Mouse (Mus musculus) gastrocnemius, postnatal 36 days (tissue): ENCODE measurements around the gene Rimkla. TPM values are rescaled to one million over a fixed set of nuclear protein-coding genes. Genes with fewer than 3 reads are reported as not detected.
A peak's percentile ranks its signal among the peaks of the same experiment; 100 is the strongest.
"Not testable (repeated sequence)": the region's sequence is repeated elsewhere in the genome, so short reads cannot be mapped to it uniquely, and the experiment has no call there.

Experiments
- DNase-seq, 2 experiments: peaks; one replicate each; pipeline ENCODE4 v3.0.0; 2022
- intact Hi-C: fragments of 180-260 bp; cut with DNase I; formaldehyde crosslinking; loops from one replicate; pipeline ENCODE4 v1.15.1; 2025
- long read RNA-seq, 2 experiments: library from polyadenylated mRNA; stranded (forward); transcript quantifications; one replicate each; pipeline ENCODE4 v2.0.0; 2021
- total RNA-seq, 2 experiments: library from RNA; stranded (reverse); gene quantifications; 2 replicates each; pipeline ENCODE4 v1.2.3; 2021

The Rimkla gene
- not detected for total RNA-seq
- long read RNA-seq, experiment 1 = 0 reads
- long read RNA-seq, experiment 2 = 0 reads

- intact Hi-C loops = loop anchor here (5.0 kb wide), 1 partner anchor 60 kb away; no protein-coding TSS in a partner anchor
- peak; percentile 29 to 47 for DNase-seq
These were observed at the start of gene Rimkla for GRCm38 (mm10) chr4:119492291-119492932. Rimkla (minus strand) TSS chr4:119492628.

- DNase-seq = no peak
- intact Hi-C loops = no loop called here
These were observed 48.1 kb upstream of the Rimkla start for GRCm38 (mm10) chr4:119540533-119540890.

GRCm38 (mm10) chr4:119539836-119540532 is 47.6 kb upstream of the Rimkla start:
- intact Hi-C loops = loop anchor here (5.0 kb wide), 3 partner anchors 118 to 293 kb away; partner anchors contain the start of genes Hivep3, Ppcs and Zmynd12
- DNase-seq = peak; percentile 28 to 37

GRCm38 (mm10) chr4:119539031-119539824 is 46.8 kb upstream of the Rimkla start, which contains the start of gene Frg2f1:
Frg2f1 (minus strand) TSS chr4:119539529.
- DNase-seq = peak; percentile 92 to 95
- intact Hi-C loops = loop anchor here (5.0 kb wide), 3 partner anchors 117 to 292 kb away; partner anchors contain the start of genes Hivep3, Ppcs and Zmynd12

- no peak for DNase-seq
- intact Hi-C loops = loop anchor here (5.0 kb wide), 3 partner anchors 115 to 290 kb away; partner anchors contain the start of genes Hivep3, Ppcs and Zmynd12
These were observed 45.0 kb upstream of the Rimkla start for GRCm38 (mm10) chr4:119537436-119537835.

GRCm38 (mm10) chr4:119536615-119537014 is 44.2 kb upstream of the Rimkla start, which contains the start of gene Foxj3:
Foxj3 (plus strand) TSS chr4:119537004.
- intact Hi-C loops = loop anchor here (5.0 kb wide), 3 partner anchors 114 to 289 kb away; partner anchors contain the start of genes Hivep3, Ppcs and Zmynd12
- not testable (repeated sequence) for DNase-seq

GRCm38 (mm10) chr4:119535103-119535502 is 42.7 kb upstream of the Rimkla start:
- DNase-seq = no peak
- intact Hi-C loops = loop anchor here (5.0 kb wide), 3 partner anchors 113 to 288 kb away; partner anchors contain the start of genes Hivep3, Ppcs and Zmynd12

GRCm38 (mm10) chr4:119531813-119532212 is 39.4 kb upstream of the Rimkla start:
- DNase-seq = no peak
- intact Hi-C loops = loop anchor here (2.0 kb wide), 1 partner anchor 101 kb away; no protein-coding TSS in a partner anchor

- no peak for DNase-seq
These were observed 34.0 kb upstream of the Rimkla start for GRCm38 (mm10) chr4:119526329-119526845.

GRCm38 (mm10) chr4:119524466-119524865 is 32.0 kb upstream of the Rimkla start:
- no peak for DNase-seq
- intact Hi-C loops = no loop called here

More at GRCm38 (mm10) chr4:119526329-119526845, 34.0 kb upstream of the Rimkla start:
- intact Hi-C loops = no loop called here

- DNase-seq = no peak
- intact Hi-C loops = no loop called here
These were observed 31.6 kb upstream of the Rimkla start for GRCm38 (mm10) chr4:119524010-119524409.

GRCm38 (mm10) chr4:119523575-119523974 is 31.1 kb upstream of the Rimkla start:
- intact Hi-C loops = no loop called here
- no peak for DNase-seq

GRCm38 (mm10) chr4:119512731-119513141 is 20.3 kb upstream of the Rimkla start:
- DNase-seq = no peak
- intact Hi-C loops = no loop called here

- intact Hi-C loops = no loop called here
- no peak for DNase-seq
These were observed 19.2 kb upstream of the Rimkla start for GRCm38 (mm10) chr4:119511591-119511990.

- intact Hi-C loops = no loop called here
- no peak for DNase-seq
These were observed 6.0 kb upstream of the Rimkla start for GRCm38 (mm10) chr4:119498319-119498848.

- intact Hi-C loops = loop anchor here (5.0 kb wide), 1 partner anchor 61 kb away; no protein-coding TSS in a partner anchor
- no peak for DNase-seq
These were observed 502 bp upstream of the Rimkla start for GRCm38 (mm10) chr4:119492933-119493327.

- intact Hi-C loops = loop anchor here (5.0 kb wide), 1 partner anchor 59 kb away; no protein-coding TSS in a partner anchor
- no peak for DNase-seq
These were observed 1.6 kb downstream of the Rimkla start for GRCm38 (mm10) chr4:119490806-119491205.

GRCm38 (mm10) chr4:119489666-119490065 is 2.8 kb downstream of the Rimkla start:
- intact Hi-C loops = loop anchor here (5.0 kb wide), 1 partner anchor 57 kb away; no protein-coding TSS in a partner anchor
- DNase-seq = no peak

- intact Hi-C loops = no loop called here
- DNase-seq = no peak
These were observed 7.5 kb downstream of the Rimkla start for GRCm38 (mm10) chr4:119484882-119485281.

- intact Hi-C loops = no loop called here
These were observed 9.4 kb downstream of the Rimkla start for GRCm38 (mm10) chr4:119483051-119483450.

More at GRCm38 (mm10) chr4:119483051-119483450, 9.4 kb downstream of the Rimkla start:
- no peak for DNase-seq
